Mouse (Mus musculus): ENCODE data around the gene Cryab. TPM values are rescaled to one million over a fixed set of nuclear protein-coding genes. Genes with fewer than 3 reads are reported as not detected.

Cryab gene
- polyA plus RNA-seq, 1 experiment: 364 TPM

DNA sequence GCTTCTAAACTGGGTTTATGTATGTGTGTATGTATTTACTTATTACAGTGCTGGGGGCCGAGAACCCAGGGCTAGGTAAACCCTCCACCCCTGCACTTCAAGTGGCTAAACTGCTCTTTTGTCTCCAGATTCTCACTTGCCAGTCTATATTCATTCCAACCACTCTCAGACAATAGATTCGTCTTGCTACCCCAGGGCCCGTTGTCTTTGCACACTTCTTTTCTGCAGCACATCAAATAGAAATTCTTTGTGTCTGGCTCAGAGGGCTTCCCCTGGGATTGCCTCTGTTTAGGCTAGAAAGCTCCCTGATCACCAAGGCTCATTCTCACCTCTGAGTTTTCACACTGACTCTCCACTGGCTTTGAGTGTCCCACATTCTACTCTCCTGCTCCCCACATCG is 18.6 kb upstream of the Cryab start:
- WGBS: 50% methylated on average over 4 of the region's 4 CpGs
- no peaks in the 10 kb centered on the region for H3K4me1 ChIP-seq (ENCODE audit: control insufficient read depth, insufficient read depth, low read length)
- TF ChIP-seq POLR2A (IDR thresholded peaks at IDR 0.05; ENCODE audit: borderline replicate concordance, insufficient read depth, low read length) (no peak), CTCF (IDR thresholded peaks at IDR 0.05; ENCODE audit: borderline replicate concordance, insufficient read depth, low read depth, low read length) (no peak)
- no peak overlapping the region for H3K27ac ChIP-seq (ENCODE audit: insufficient read depth, low read length)
- no peak overlapping the region for H3K4me3 ChIP-seq (replicated peaks; ENCODE audit: insufficient read depth, low read depth, low read length)
- DNase-seq: no peak
- H3K27me3 ChIP-seq (ENCODE audit: control insufficient read depth, insufficient read depth, low read length): no peaks in the 10 kb centered on the region

DNA sequence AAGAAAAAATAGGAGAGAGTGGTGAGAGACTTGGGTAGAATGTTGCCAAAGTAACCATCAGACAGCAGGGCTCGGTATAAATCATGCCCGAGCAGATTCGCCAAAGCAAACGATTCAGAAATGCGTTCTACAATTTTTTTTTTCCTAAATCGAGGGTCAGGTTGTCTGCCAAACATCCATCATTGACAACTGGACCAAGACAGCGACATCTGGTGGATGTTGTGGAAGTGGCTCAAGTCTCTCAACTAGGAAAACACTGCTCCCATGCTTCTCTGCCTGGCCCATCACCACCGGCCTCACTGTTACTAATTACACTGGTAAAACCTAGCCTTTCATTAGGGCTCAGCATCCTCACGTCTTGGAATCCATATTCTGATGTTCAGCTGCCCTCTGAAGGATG is 16.1 kb upstream of the Cryab start:
- H3K27ac ChIP-seq (ENCODE audit: insufficient read depth, low read length): no peak overlapping the region
- 1% methylated on average over 9 of the region's 9 CpGs for WGBS
- peak overlapping the region; percentile 51 for H3K4me3 ChIP-seq (replicated peaks; ENCODE audit: insufficient read depth, low read depth, low read length)
- no peaks in the 10 kb centered on the region for H3K4me1 ChIP-seq (ENCODE audit: control insufficient read depth, insufficient read depth, low read length)
- peak; percentile 78 for TF ChIP-seq CTCF (IDR thresholded peaks at IDR 0.05; ENCODE audit: borderline replicate concordance, insufficient read depth, low read depth, low read length)
- no peak for TF ChIP-seq POLR2A (IDR thresholded peaks at IDR 0.05; ENCODE audit: borderline replicate concordance, insufficient read depth, low read length)
- H3K27me3 ChIP-seq (ENCODE audit: control insufficient read depth, insufficient read depth, low read length): no peaks in the 10 kb centered on the region
- peak; percentile 74 to 77 for DNase-seq

DNA sequence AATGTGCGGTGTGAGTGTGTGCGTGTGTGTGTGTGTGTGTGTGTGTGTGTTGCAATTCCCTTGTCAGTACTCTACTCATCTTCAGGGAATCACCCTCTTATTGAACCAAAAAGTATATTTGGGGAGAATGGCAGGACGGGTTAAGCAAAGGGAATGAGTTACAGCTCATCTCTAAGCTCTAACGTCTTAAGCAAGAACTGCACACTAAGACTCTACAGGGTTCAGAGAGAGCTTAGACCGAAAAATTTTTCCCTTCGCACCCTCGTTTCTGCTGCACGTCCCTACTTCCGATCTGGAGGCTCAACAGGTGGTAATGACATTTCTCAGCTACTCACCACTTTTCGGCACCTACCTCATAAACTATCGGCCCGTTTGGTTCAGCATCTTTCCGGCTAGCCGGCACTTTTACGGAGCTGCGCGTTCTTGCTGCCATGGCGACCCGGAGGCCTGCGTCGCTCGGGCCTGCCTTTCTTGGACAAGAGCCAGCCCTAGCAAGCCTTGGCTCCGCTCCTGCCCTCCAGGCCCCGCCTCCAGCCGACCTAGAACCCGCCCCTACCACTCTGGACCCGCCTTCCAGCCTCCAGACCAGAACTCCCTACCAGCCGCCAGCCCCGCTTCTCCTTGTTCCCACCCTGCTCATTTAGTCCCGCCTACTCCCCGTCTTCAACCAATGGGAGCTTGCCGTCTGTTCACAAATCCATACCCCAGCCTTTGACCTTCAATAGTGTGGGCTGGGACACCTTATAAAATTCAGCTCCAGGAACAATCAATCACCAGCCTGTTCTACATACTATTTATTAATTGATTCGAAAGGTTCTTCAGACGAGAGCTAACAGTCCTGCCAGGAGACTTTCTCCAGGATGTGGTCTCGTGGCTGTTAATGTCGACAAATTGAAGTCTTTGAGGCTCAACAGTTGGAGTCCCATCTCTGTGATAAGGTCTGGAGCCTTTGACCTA is 11.9 kb upstream of the Cryab start, which contains the start of gene Dixdc1:
Dixdc1 (minus strand) TSS at position 604 of the 957 bp plus-strand sequence.
- DNase-seq: peak; percentile 83 to 88
- WGBS: 14% methylated on average over 35 of the region's 36 CpGs
- H3K27ac ChIP-seq (ENCODE audit: insufficient read depth, low read length): no peak within 1 kb of the TSS

DNA sequence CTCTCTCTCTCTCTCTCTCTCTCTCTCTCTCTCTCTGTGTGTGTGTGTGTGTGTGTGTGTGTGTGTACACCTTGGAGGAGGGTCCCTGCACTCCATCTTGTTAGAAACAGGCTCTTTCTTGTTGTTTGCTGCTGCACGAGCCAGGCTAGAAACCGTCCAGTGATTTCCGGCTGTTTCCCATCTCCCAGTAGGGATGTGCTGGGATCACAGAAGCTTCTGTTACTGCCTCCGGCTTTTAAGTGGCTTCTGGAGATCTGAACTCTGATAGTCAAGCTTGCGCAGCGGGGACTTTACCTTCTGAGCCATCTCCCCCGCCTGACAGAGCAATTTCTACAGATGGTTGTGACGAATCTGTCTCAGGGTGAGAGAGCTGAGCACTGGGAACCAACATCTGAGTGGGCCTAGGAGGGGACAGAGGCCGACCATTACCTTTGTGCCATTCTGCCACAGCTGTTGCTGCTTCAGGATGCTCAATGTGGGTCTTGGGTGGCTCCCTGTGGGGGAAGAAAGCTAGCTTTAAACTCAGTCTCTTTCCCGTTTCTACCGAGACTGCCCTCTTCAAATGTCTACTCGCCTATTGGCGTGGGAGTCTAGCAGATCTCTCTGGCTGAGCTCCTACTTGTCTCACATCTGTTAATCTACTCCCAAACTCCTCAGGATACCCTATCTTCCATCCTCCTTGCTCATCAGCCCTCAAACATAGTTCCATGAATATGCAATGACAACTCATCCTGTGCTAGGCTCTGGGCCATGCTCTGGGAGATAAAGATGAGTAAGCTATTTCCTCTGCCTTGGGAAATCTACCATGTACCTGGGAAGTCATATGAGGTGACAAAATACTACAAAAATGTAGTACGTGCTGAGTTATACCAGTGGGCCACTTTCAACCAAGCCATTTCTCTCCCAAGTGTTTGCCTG is 10.0 kb upstream of the Cryab start:
- TF ChIP-seq CTCF (IDR thresholded peaks at IDR 0.05; ENCODE audit: borderline replicate concordance, insufficient read depth, low read depth, low read length) (no peak), POLR2A (IDR thresholded peaks at IDR 0.05; ENCODE audit: borderline replicate concordance, insufficient read depth, low read length) (no peak)
- no peak for DNase-seq
- Histone ChIP-seq H3K4me1 (ENCODE audit: control insufficient read depth, insufficient read depth, low read length) (no peaks in the 10 kb centered on the region), H3K4me3 (replicated peaks; ENCODE audit: insufficient read depth, low read depth, low read length) (no peak overlapping the region), H3K27ac (ENCODE audit: insufficient read depth, low read length) (no peak overlapping the region), H3K27me3 (ENCODE audit: control insufficient read depth, insufficient read depth, low read length) (no peaks in the 10 kb centered on the region)
- WGBS: 89% methylated on average over 14 of the region's 14 CpGs

More for the DNA sequence above, 11.9 kb upstream of the Cryab start, which contains the start of gene Dixdc1:
- H3K4me1 ChIP-seq (ENCODE audit: control insufficient read depth, insufficient read depth, low read length): no peaks in the 10 kb centered on the region
- H3K27me3 ChIP-seq (ENCODE audit: control insufficient read depth, insufficient read depth, low read length): no peaks in the 10 kb centered on the region
- H3K4me3 ChIP-seq (replicated peaks; ENCODE audit: insufficient read depth, low read depth, low read length): peak within 1 kb of the TSS; percentile 52
- TF ChIP-seq POLR2A (IDR thresholded peaks at IDR 0.05; ENCODE audit: borderline replicate concordance, insufficient read depth, low read length) (no peak), CTCF (IDR thresholded peaks at IDR 0.05; ENCODE audit: borderline replicate concordance, insufficient read depth, low read depth, low read length) (no peak)

DNA sequence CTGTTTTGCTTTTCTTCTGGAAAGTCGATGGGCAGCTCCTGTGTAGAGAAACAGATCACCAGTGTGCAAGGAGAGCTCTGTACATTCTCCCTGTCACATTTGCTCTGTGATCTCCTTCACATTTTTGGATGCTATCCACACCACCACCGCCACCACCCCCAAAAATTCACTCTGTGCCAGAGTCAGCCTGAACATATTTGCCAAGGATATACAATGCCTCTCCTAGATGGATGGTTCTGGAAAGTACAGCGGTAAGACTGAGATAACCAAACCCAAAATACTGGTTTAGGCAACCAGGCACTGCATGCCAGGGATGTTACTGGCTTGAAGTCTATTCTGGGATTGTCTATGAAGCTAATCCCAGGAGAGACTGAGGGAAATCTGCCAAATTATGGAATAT is 8.9 kb upstream of the Cryab start:
- no peak overlapping the region for H3K27ac ChIP-seq (ENCODE audit: insufficient read depth, low read length)
- TF ChIP-seq CTCF (IDR thresholded peaks at IDR 0.05; ENCODE audit: borderline replicate concordance, insufficient read depth, low read depth, low read length) (no peak), POLR2A (IDR thresholded peaks at IDR 0.05; ENCODE audit: borderline replicate concordance, insufficient read depth, low read length) (no peak)
- H3K27me3 ChIP-seq (ENCODE audit: control insufficient read depth, insufficient read depth, low read length): no peaks in the 10 kb centered on the region
- H3K4me3 ChIP-seq (replicated peaks; ENCODE audit: insufficient read depth, low read depth, low read length): no peak overlapping the region
- no peak for DNase-seq
- H3K4me1 ChIP-seq (ENCODE audit: control insufficient read depth, insufficient read depth, low read length): no peaks in the 10 kb centered on the region
- whole genome bisulfite sequencing: 65% methylated on average over 3 of the region's 3 CpGs

DNA sequence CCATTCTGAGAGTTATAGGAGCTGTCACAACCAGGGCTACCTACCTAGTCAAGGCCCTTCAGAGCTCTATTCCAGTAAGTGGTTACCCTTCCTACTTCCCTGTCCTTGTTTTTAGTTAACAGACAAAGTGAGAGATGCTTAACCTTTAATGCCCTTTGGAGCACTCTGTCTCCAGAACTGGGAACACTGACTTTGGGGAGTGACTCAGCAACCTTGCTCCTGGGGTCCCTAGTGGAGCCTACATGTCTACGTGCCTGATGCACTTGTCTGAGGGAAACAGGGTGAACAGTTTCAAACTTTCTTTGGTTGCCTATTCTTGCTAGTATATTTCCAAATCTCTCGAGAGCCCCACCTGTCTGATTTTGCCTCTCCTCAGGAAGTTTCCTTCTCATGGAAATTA is 8.4 kb upstream of the Cryab start:
- no peak for TF ChIP-seq CTCF (IDR thresholded peaks at IDR 0.05; ENCODE audit: borderline replicate concordance, insufficient read depth, low read depth, low read length)
- TF ChIP-seq POLR2A (IDR thresholded peaks at IDR 0.05; ENCODE audit: borderline replicate concordance, insufficient read depth, low read length): no peak
- WGBS: 76% methylated on average over 2 of the region's 2 CpGs
- Histone ChIP-seq H3K4me1 (ENCODE audit: control insufficient read depth, insufficient read depth, low read length) (no peaks in the 10 kb centered on the region), H3K27me3 (ENCODE audit: control insufficient read depth, insufficient read depth, low read length) (no peaks in the 10 kb centered on the region), H3K4me3 (replicated peaks; ENCODE audit: insufficient read depth, low read depth, low read length) (no peak overlapping the region), H3K27ac (ENCODE audit: insufficient read depth, low read length) (no peak overlapping the region)
- DNase-seq: no peak

GRCm38 (mm10) chr9:50745806-50746205 is 5.3 kb upstream of the Cryab start:
- H3K27me3 ChIP-seq (ENCODE audit: control insufficient read depth, insufficient read depth, low read length): no peaks in the 10 kb centered on the region
- TF ChIP-seq CTCF (IDR thresholded peaks at IDR 0.05; ENCODE audit: borderline replicate concordance, insufficient read depth, low read depth, low read length) (no peak), POLR2A (IDR thresholded peaks at IDR 0.05; ENCODE audit: borderline replicate concordance, insufficient read depth, low read length) (no peak)
- H3K4me1 ChIP-seq (ENCODE audit: control insufficient read depth, insufficient read depth, low read length): no peaks in the 10 kb centered on the region
- peak overlapping the region; percentile 64 for H3K4me3 ChIP-seq (replicated peaks; ENCODE audit: insufficient read depth, low read depth, low read length)
- no peak for DNase-seq
- no peak overlapping the region for H3K27ac ChIP-seq (ENCODE audit: insufficient read depth, low read length)
- 27% methylated on average over 7 of the region's 7 CpGs for WGBS
